Mouse (Mus musculus): ENCODE measurements around the gene Gm15127. TPM values are rescaled to one million over a fixed set of nuclear protein-coding genes. Genes with fewer than 3 reads are reported as not detected.
"Not testable (repeated sequence)": the region's sequence is repeated elsewhere in the genome, so short reads cannot be mapped to it uniquely, and the experiment has no call there.

Gene Gm15127
- total RNA-seq (2021) = not detected
- long read RNA-seq = 0 reads

GRCm38 (mm10) chrX:148663298-148663697 is at the start of gene Gm15127:
Gene Gm15127 (plus strand): TSS chrX:148663598.
- DNase-seq (ENCODE audit: low spot score in 2 of 2) = not testable (repeated sequence)

GRCm38 (mm10) chrX:148615053-148615452 is 48.3 kb upstream of the Gm15127 start, which contains the start of gene Gm8334:
Gene Gm8334 (minus strand): TSS chrX:148615153.
- DNase-seq (ENCODE audit: low spot score in 2 of 2) = not testable (repeated sequence)

DNA sequence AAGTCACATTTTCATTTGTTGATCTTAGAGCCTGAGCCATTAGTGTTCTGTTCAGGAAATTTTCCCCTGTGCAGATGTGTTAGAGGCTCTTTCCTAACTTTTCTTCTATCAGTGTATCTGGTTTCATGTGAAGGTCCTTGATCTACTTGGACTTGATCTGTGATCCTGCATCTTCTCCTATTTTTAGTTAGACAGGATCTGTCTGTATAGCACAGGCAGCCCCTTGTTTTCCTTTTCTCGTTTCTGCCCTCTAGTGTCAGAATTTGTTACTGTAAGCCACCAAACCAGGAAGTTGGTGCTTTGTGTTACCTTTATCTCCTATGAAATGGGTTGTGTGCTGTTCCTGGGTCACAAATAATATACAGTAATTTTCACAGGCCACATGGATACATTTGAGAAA is 12.9 kb downstream of the Gm15127 start:
- not testable (repeated sequence) for DNase-seq (ENCODE audit: low spot score in 2 of 2)

Other genes with a start within 250 kb of the Gm15127 start
- gene Gm15114, start 174.6 kb upstream of the Gm15127 start, total RNA-seq (2021) = not detected
- not detected for gene Gm8334, start 48.4 kb upstream of the Gm15127 start, total RNA-seq (2021)
- gene Luzp4, start 194.0 kb downstream of the Gm15127 start, total RNA-seq (2021) = not detected

Data from layer of hippocampus, adult 18-20 months (tissue).